Mouse (Mus musculus) lung, embryonic 14.5 days (tissue): ENCODE measurements around the gene Arhgef28. TPM values are rescaled to one million over a fixed set of nuclear protein-coding genes. Genes with fewer than 3 reads are reported as not detected.
A peak's percentile ranks its signal among the peaks of the same experiment; 100 is the strongest.

Source experiments
- ATAC-seq: fragments of 200-750 bp; cut with Nextera tagmentation; 2 replicates; pipeline ENCODE4 v1.8.0; 2017; ENCODE audit warnings: mild to moderate bottlenecking, moderate TSS enrichment, moderate library complexity; ENCODE audit not compliant: insufficient read depth
- DNase-seq: peaks from one replicate; pipeline ENCODE4 v3.0.0-alpha.2; 2015
- H3K27ac ChIP-seq: fragments of 300-500 bp; sonication (generic); 2 replicates; pipeline ENCODE4 v1.5.1; 2014; ENCODE audit warnings: low read depth, mild to moderate bottlenecking, moderate library complexity
- H3K27me3 ChIP-seq: fragments of 300-500 bp; sonication (generic); 2 replicates; pipeline ENCODE4 v1.6.1; 2014; ENCODE audit warnings: low read length, control low read depth; ENCODE audit not compliant: insufficient read depth
- H3K36me3 ChIP-seq: fragments of 300-500 bp; sonication (generic); 2 replicates; pipeline ENCODE4 v1.6.1; 2014; ENCODE audit warnings: control low read depth; ENCODE audit not compliant: insufficient read depth
- H3K4me1 ChIP-seq: fragments of 300-500 bp; sonication (generic); 2 replicates; pipeline ENCODE4 v1.6.1; 2014; ENCODE audit warnings: antibody characterized with exemption, control low read depth; ENCODE audit not compliant: insufficient read depth
- H3K4me2 ChIP-seq: fragments of 300-500 bp; sonication (generic); 2 replicates; pipeline ENCODE4 v1.6.1; 2014; ENCODE audit warnings: mild to moderate bottlenecking
- H3K4me3 ChIP-seq: fragments of 300-500 bp; sonication (generic); 2 replicates; pipeline ENCODE4 v1.5.1; 2014; ENCODE audit warnings: low read depth, low read length
- H3K9ac ChIP-seq: fragments of 300-500 bp; sonication (generic); 2 replicates; pipeline ENCODE4 v1.6.1; 2014
- H3K9me3 ChIP-seq: fragments of 300-500 bp; sonication (generic); 2 replicates; pipeline ENCODE4 v1.6.1; 2016; ENCODE audit warnings: low read depth, low read length, control low read depth
- CTCF ChIP-seq: IDR thresholded peaks from 2 replicates; pipeline ENCODE4 v1.5.1; 2016; ENCODE audit warnings: antibody characterized with exemption, low read depth
- whole genome bisulfite sequencing: fragments of 180-500 bp; shearing (Covaris S2); extraction: QIAGEN DNeasy Blood & Tissue Kit; methylation state at CpG from one replicate; pipeline ENCODE4 v1.1.7; 2014; 5-methylcytosine and 5-hydroxymethylcytosine counted together
- polyA plus RNA-seq: library from polyadenylated mRNA; unstranded; fragments of >200 nt; fragmentation: Nextera tagmentation; extraction: Ambion mirVana; gene quantifications from 2 replicates; pipeline ENCODE4 v1.2.1, GENCODE M21; 2014

Arhgef28 gene
- polyA plus RNA-seq, 1 experiment from 2014 or later, result 15.0 TPM

GRCm38 (mm10) chr13:97923009-97923408 is 283.2 kb downstream of the Arhgef28 start:
- no peak for ATAC-seq
- H3K4me3 ChIP-seq, result no peak overlapping the region
- 91% methylated on average over 5 of the region's 5 CpGs for WGBS
- no peaks in the 10 kb centered on the region; the same call in 1 of the 2 replicates for H3K4me1 ChIP-seq
- H3K36me3 ChIP-seq, result no peaks in the 10 kb centered on the region
- DNase-seq, result no peak
- no peak for TF ChIP-seq CTCF
- H3K4me2 ChIP-seq, result no peak overlapping the region
- H3K27ac ChIP-seq, result no peak overlapping the region
- no peak overlapping the region for H3K9ac ChIP-seq
- no peaks in the 10 kb centered on the region for H3K27me3 ChIP-seq
- no peaks in the 10 kb centered on the region for H3K9me3 ChIP-seq

DNA sequence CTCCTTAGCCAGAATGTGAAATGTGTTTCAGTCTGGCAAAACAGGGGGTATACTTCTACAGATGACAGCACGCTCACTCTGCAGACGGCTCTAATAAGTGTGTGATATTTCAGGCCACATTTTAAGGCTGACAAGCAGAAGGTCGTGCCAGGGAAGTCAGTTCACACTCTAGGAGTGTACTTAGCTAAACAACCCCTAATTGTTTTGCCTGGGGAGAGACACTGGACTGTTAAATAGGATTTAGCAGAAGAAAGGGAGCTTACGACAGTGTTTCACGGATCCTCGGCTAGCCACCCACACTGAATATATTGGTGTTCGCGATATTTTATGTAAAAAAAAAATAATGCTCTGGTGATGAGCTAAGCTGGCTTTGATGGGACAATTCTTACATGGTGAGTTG is 286.6 kb downstream of the Arhgef28 start:
- H3K4me3 ChIP-seq, result no peak overlapping the region
- no peak overlapping the region for H3K27ac ChIP-seq
- H3K36me3 ChIP-seq, result no peaks in the 10 kb centered on the region
- 49% methylated on average over 8 of the region's 8 CpGs for WGBS
- H3K4me1 ChIP-seq, result no peaks in the 10 kb centered on the region
- ATAC-seq (no peak), DNase-seq (no peak)
- H3K9ac ChIP-seq, result no peak overlapping the region
- H3K4me2 ChIP-seq, result no peak overlapping the region
- no peaks in the 10 kb centered on the region for H3K27me3 ChIP-seq
- no peak for TF ChIP-seq CTCF
- H3K9me3 ChIP-seq, result no peaks in the 10 kb centered on the region

- H3K4me2 ChIP-seq, result no peak overlapping the region
- H3K4me3 ChIP-seq, result no peak overlapping the region
- ATAC-seq (no peak), DNase-seq (no peak)
- no peaks in the 10 kb centered on the region for H3K36me3 ChIP-seq
- H3K9me3 ChIP-seq, result no peaks in the 10 kb centered on the region
- H3K9ac ChIP-seq, result no peak overlapping the region
- WGBS, result 73% methylated on average over 12 of the region's 12 CpGs
- H3K4me1 ChIP-seq, result no peaks in the 10 kb centered on the region
- no peaks in the 10 kb centered on the region for H3K27me3 ChIP-seq
- no peak for TF ChIP-seq CTCF
- no peak overlapping the region for H3K27ac ChIP-seq
Observed at GRCm38 (mm10) chr13:97918117-97918900, 287.9 kb downstream of the Arhgef28 start.

DNA sequence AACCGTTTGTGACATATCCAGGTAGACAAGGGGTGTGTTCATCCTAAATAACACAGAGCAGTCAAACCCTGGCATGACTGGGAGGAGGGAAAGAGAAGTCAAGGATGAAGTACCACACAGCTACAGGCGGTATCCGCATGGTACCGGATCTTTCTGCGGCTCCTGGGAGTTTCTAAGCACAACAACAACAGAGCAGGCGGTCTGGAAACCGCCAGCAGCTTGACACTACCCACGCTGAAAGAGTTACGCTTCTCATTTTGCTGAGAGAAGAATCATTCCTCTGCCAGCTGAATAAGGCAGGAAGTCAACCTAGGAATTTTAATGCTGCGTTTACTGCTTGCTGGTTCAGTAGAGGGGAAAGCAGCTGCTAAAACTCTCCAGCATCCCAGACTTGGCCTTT is 295.2 kb downstream of the Arhgef28 start:
- Histone ChIP-seq H3K27me3 (no peaks in the 10 kb centered on the region), H3K4me1 (no peaks in the 10 kb centered on the region), H3K4me3 (no peak overlapping the region), H3K9me3 (no peaks in the 10 kb centered on the region), H3K9ac (no peak overlapping the region), H3K27ac (peak overlapping the region; percentile 42; the same call in 1 of the 2 replicates), H3K36me3 (no peaks in the 10 kb centered on the region), H3K4me2 (peak overlapping the region; percentile 27; the same call in 1 of the 2 replicates)
- DNase-seq (peak; percentile 63), ATAC-seq (no peak)
- 21% methylated on average over 10 of the region's 10 CpGs for WGBS
- no peak for TF ChIP-seq CTCF

- DNase-seq (no peak), ATAC-seq (no peak)
- no peak overlapping the region for H3K27ac ChIP-seq
- no peak for TF ChIP-seq CTCF
- H3K9me3 ChIP-seq, result no peaks in the 10 kb centered on the region
- no peaks in the 10 kb centered on the region for H3K36me3 ChIP-seq
- WGBS, result 84% methylated on average over 8 of the region's 8 CpGs
- no peak overlapping the region for H3K9ac ChIP-seq
- H3K4me3 ChIP-seq, result no peak overlapping the region
- H3K27me3 ChIP-seq, result no peaks in the 10 kb centered on the region
- no peak overlapping the region for H3K4me2 ChIP-seq
- H3K4me1 ChIP-seq, result no peaks in the 10 kb centered on the region
Observed at GRCm38 (mm10) chr13:97902821-97903220, 303.4 kb downstream of the Arhgef28 start.

DNA sequence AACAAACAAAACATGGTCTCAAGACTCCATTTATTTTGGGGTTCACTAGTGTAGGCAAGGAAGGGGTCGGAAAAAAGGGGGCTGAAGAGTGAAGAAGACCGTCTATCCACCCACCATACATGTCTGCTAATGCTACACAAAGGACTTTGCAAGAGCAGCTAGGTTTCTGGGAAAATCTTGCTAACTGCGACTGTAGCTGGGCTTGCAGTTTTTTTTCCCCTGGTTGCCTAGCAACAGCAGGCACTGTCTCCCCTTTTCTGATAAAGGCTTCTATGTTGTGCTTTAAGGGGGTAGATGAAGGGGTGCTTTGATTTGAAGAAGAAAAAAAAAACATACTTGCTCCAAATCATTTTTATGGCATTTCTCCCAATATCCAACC is 305.9 kb downstream of the Arhgef28 start:
- 42% methylated on average over 3 of the region's 3 CpGs for WGBS
- H3K36me3 ChIP-seq, result no peaks in the 10 kb centered on the region
- no peaks in the 10 kb centered on the region for H3K9me3 ChIP-seq
- ATAC-seq, result no peak; the same call in 1 of the 2 replicates
- no peak overlapping the region for H3K27ac ChIP-seq
- H3K27me3 ChIP-seq, result no peaks in the 10 kb centered on the region
- H3K9ac ChIP-seq, result no peak overlapping the region
- DNase-seq, result peak; percentile 59
- H3K4me2 ChIP-seq, result no peak overlapping the region
- TF ChIP-seq CTCF, result no peak
- H3K4me1 ChIP-seq, result no peaks in the 10 kb centered on the region
- no peak overlapping the region for H3K4me3 ChIP-seq

DNA sequence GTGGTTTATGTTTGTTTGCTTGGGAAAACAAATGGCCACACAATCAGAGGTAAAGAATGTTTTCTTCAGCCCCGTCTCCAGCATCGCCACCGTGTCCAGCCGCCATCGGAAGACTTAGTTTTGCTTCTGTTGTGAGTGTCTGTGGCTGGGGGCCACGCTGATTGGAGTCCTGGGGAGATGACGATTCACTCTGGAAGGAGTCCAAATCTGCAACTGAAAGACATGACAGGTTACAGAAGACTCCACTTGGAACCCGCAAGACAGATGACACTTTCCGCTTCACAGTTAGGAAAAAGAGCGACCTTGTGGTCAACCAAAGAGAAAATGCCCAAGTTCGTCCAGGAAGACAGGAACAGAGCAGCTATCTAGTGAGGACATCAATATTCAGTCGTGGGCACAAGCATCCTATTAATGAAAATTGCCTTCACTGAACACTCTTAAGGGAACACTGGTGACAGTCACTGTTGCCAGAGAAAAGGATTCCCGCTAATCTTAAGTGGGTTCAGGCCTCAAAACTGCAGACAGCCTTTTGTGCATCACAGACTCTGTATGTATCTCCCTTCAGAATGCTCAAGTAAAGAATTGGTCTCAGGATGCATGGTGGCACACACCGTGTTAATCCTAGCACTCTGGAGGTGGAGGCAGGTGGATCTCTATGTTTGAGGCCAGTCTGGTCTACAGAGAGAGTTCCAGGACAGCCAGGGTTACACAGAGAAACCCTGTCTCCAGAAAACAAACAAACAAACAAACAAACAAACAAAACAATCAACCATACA is 306.4 kb downstream of the Arhgef28 start:
- WGBS, result 67% methylated on average over 14 of the region's 14 CpGs
- Histone ChIP-seq H3K9ac (no peak overlapping the region), H3K4me2 (no peak overlapping the region), H3K36me3 (no peaks in the 10 kb centered on the region), H3K9me3 (no peaks in the 10 kb centered on the region), H3K27ac (no peak overlapping the region), H3K4me3 (no peak overlapping the region), H3K4me1 (no peaks in the 10 kb centered on the region), H3K27me3 (no peaks in the 10 kb centered on the region)
- DNase-seq, result no peak
- no peak for ATAC-seq
- TF ChIP-seq CTCF, result no peak
